Mouse (Mus musculus) liver, embryonic 12.5 days (tissue): ENCODE measurements around the gene Arhgap10. TPM values are rescaled to one million over a fixed set of nuclear protein-coding genes. Genes with fewer than 3 reads are reported as not detected.

Source experiments
- ATAC-seq: fragments of 200-750 bp; cut with Nextera tagmentation; 2 replicates; pipeline ENCODE4 v1.8.0; 2017; ENCODE audit warnings: moderate number of reproducible peaks, mild to moderate bottlenecking, moderate library complexity
- H3K27ac ChIP-seq: fragments of 300-500 bp; sonication (generic); 2 replicates; pipeline ENCODE4 v1.5.1; 2016; ENCODE audit warnings: mild to moderate bottlenecking
- H3K27me3 ChIP-seq: fragments of 300-500 bp; sonication (generic); replicated peaks from 2 replicates; pipeline ENCODE4 v1.6.1; 2016; ENCODE audit warnings: mild to moderate bottlenecking, moderate library complexity
- H3K36me3 ChIP-seq: fragments of 300-500 bp; sonication (generic); 2 replicates; pipeline ENCODE4 v1.6.1; 2016; ENCODE audit warnings: mild to moderate bottlenecking, moderate library complexity
- H3K4me1 ChIP-seq: fragments of 300-500 bp; sonication (generic); 2 replicates; pipeline ENCODE4 v1.6.1; 2016
- H3K4me2 ChIP-seq: fragments of 300-500 bp; sonication (generic); 2 replicates; pipeline ENCODE4 v1.6.1; 2016; ENCODE audit warnings: mild to moderate bottlenecking, moderate library complexity
- H3K4me3 ChIP-seq: fragments of 300-500 bp; sonication (generic); 2 replicates; pipeline ENCODE4 v1.5.1; 2016; ENCODE audit warnings: mild to moderate bottlenecking, moderate library complexity
- H3K9ac ChIP-seq: fragments of 300-500 bp; sonication (generic); 2 replicates; pipeline ENCODE4 v1.6.1; 2016; ENCODE audit warnings: mild to moderate bottlenecking, moderate library complexity
- H3K9me3 ChIP-seq: fragments of 300-500 bp; sonication (generic); replicated peaks from 2 replicates; pipeline ENCODE4 v1.6.1; 2016; ENCODE audit warnings: mild to moderate bottlenecking, moderate library complexity
- whole genome bisulfite sequencing: fragments of 180-500 bp; shearing (Covaris S2); methylation state at CpG from one replicate; pipeline ENCODE4 v1.1.7; 2016; ENCODE audit not compliant: insufficient replicate concordance; 5-methylcytosine and 5-hydroxymethylcytosine counted together
- polyA plus RNA-seq: library from polyadenylated mRNA; unstranded; fragments of >200 nt; fragmentation: Nextera tagmentation; extraction: Ambion mirVana; gene quantifications from 2 replicates; pipeline ENCODE4 v1.2.1, GENCODE M21; 2016

The Arhgap10 gene
- polyA plus RNA-seq, 1 experiment from 2014 or later: 13.8 TPM

- 0 out of 2 replicates have a peak overlapping the region, but pooled peaks have one; percentile 14 for H3K4me2 ChIP-seq
- H3K4me1 ChIP-seq: peaks cover 5% of the 10 kb centered on the region; the same call in 1 of the 2 replicates
- H3K36me3 ChIP-seq: peaks cover 32% of the 10 kb centered on the region
- no peaks in the 10 kb centered on the region for H3K9me3 ChIP-seq
- no peak overlapping the region for H3K27ac ChIP-seq
- H3K9ac ChIP-seq: no peak overlapping the region
- H3K4me3 ChIP-seq: no peak overlapping the region
- 77% methylated on average over 21 of the region's 21 CpGs for WGBS
- H3K27me3 ChIP-seq: no peaks in the 10 kb centered on the region
- ATAC-seq: no peak
Observed at GRCm38 (mm10) chr8:77451466-77452382, 66.0 kb downstream of the Arhgap10 start.

- no peak for ATAC-seq
- WGBS: 79% methylated on average over 5 of the region's 5 CpGs
Observed at GRCm38 (mm10) chr8:77451052-77451451, 66.7 kb downstream of the Arhgap10 start.

DNA sequence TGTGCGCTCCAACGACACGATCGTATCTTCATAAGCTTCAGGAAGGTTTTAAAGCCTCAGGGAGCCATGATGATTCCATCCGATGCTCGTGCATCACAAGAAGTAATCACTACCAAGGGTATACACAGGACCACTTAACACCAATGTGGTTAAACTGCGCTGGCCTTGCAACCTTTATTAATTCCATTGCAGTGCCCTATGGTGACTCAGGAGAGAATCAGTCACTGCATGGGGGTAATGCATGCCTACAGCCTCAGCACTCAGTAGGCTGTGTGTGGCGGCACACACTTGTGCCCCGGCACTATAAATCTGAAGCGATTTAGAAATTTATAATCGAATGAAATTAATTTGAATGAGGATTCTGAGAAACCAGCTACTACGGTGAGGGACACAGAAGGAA lies 71.5 kb downstream of the Arhgap10 start:
- Histone ChIP-seq H3K27me3 (no peaks in the 10 kb centered on the region), H3K4me2 (no peak overlapping the region), H3K4me1 (peaks cover 25% of the 10 kb centered on the region), H3K27ac (no peak overlapping the region), H3K4me3 (no peak overlapping the region), H3K36me3 (peaks cover 32% of the 10 kb centered on the region), H3K9me3 (no peaks in the 10 kb centered on the region), H3K9ac (no peak overlapping the region)
- no peak for ATAC-seq
- WGBS: 86% methylated on average over 12 of the region's 12 CpGs

More at GRCm38 (mm10) chr8:77451052-77451451, 66.7 kb downstream of the Arhgap10 start:
- no peak overlapping the region for H3K27ac ChIP-seq
- H3K36me3 ChIP-seq: peaks cover 32% of the 10 kb centered on the region
- no peak overlapping the region for H3K9ac ChIP-seq
- H3K4me1 ChIP-seq: peaks cover 5% of the 10 kb centered on the region; the same call in 1 of the 2 replicates
- no peak overlapping the region for H3K4me3 ChIP-seq
- H3K4me2 ChIP-seq: no peak overlapping the region
- no peaks in the 10 kb centered on the region for H3K27me3 ChIP-seq
- H3K9me3 ChIP-seq: no peaks in the 10 kb centered on the region

GRCm38 (mm10) chr8:77445642-77446041 lies 72.1 kb downstream of the Arhgap10 start:
- H3K27me3 ChIP-seq: no peaks in the 10 kb centered on the region
- peaks cover 31% of the 10 kb centered on the region for H3K36me3 ChIP-seq
- ATAC-seq: no peak
- H3K9me3 ChIP-seq: no peaks in the 10 kb centered on the region
- peaks cover 25% of the 10 kb centered on the region for H3K4me1 ChIP-seq
- H3K27ac ChIP-seq: no peak overlapping the region
- H3K4me2 ChIP-seq: no peak overlapping the region
- H3K9ac ChIP-seq: no peak overlapping the region
- 77% methylated on average over 3 of the region's 3 CpGs for WGBS
- H3K4me3 ChIP-seq: no peak overlapping the region

DNA sequence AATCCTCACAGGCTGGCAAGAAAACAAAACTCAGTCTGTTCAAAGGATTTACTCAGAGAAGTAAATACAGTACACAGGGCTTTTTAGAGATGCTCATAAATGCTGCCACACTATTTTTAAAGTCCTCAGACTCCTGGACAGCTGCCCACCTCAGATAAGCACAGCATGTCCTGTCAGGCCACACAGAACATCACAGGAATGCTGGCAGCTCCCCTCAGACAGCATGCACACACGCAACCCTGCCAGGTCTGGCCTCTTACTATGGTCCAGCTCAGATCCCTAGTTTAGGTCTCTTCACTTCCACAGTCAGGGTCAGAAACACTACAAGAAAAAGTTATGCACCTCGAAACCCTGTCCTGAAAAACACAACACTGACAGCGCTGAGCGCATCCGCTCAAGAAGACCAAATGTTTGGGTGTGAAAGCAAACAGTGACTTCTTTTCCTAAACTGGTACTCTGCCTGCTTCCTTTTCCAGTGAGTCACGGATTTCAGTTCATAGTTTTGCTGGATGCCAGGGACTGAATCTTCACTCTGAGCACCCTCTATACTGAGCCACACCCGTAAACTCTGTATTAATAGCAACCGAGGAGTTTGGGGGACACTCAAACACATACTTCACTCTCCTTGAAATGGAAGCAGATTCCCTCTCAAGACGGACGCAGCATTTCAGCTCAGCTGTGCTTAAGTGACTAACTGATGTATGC lies 73.4 kb downstream of the Arhgap10 start:
- Histone ChIP-seq H3K36me3 (peaks cover 18% of the 10 kb centered on the region), H3K27me3 (no peaks in the 10 kb centered on the region), H3K4me1 (peaks cover 25% of the 10 kb centered on the region), H3K9ac (no peak overlapping the region), H3K27ac (no peak overlapping the region), H3K4me2 (no peak overlapping the region), H3K4me3 (no peak overlapping the region), H3K9me3 (no peaks in the 10 kb centered on the region)
- no peak for ATAC-seq
- 67% methylated on average over 10 of the region's 10 CpGs for whole genome bisulfite sequencing

DNA sequence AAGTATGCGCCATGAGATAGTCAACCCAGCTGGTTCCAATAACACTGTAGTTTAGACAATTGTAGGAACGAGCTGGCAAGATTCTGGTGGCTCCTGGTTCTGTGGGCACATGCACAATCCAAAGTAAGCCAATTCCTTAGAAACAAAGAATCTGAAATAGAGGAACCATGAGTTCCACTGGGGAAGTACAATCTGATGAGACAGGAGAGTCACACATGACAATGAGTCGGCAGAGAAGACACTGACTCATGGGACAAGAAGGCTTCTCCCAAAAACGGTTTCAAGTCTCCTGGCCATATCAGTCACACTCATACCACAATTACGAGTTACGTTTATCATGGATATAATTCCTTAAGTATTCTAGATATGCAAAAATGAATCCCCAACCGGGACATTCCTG lies 75.3 kb downstream of the Arhgap10 start:
- 42% methylated on average over 7 of the region's 7 CpGs for WGBS
- Histone ChIP-seq H3K9me3 (no peaks in the 10 kb centered on the region), H3K4me2 (no peak overlapping the region), H3K4me1 (peaks cover 36% of the 10 kb centered on the region), H3K36me3 (peaks cover 5% of the 10 kb centered on the region; the same call in 1 of the 2 replicates), H3K9ac (no peak overlapping the region), H3K27me3 (no peaks in the 10 kb centered on the region), H3K27ac (no peak overlapping the region), H3K4me3 (no peak overlapping the region)
- ATAC-seq: no peak

DNA sequence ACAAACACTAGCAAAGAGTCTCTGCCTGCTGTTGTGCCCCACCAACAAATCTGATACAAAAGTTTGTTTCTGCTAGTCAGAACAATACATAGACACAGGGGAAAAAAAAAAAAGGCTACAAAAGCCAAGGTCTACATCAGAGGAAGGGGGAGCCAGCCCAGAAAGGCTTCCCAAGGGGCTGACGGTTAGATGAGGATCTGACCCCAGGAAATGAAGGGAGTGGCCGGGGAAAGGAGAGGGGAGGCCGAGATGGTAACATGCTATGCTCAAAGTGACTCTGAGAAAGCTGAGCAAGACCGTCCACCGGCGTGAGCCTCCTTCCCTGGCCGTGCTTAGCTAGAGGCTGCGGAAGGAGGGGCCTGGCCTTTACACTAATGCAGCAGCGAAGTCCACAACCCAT lies 76.8 kb downstream of the Arhgap10 start:
- H3K27me3 ChIP-seq: no peaks in the 10 kb centered on the region
- H3K9me3 ChIP-seq: no peaks in the 10 kb centered on the region
- H3K4me3 ChIP-seq: no peak overlapping the region
- no peaks in the 10 kb centered on the region for H3K36me3 ChIP-seq
- 47% methylated on average over 9 of the region's 9 CpGs for WGBS
- no peak overlapping the region for H3K27ac ChIP-seq
- no peak overlapping the region for H3K9ac ChIP-seq
- H3K4me1 ChIP-seq: peaks cover 44% of the 10 kb centered on the region
- no peak for ATAC-seq
- H3K4me2 ChIP-seq: no peak overlapping the region

DNA sequence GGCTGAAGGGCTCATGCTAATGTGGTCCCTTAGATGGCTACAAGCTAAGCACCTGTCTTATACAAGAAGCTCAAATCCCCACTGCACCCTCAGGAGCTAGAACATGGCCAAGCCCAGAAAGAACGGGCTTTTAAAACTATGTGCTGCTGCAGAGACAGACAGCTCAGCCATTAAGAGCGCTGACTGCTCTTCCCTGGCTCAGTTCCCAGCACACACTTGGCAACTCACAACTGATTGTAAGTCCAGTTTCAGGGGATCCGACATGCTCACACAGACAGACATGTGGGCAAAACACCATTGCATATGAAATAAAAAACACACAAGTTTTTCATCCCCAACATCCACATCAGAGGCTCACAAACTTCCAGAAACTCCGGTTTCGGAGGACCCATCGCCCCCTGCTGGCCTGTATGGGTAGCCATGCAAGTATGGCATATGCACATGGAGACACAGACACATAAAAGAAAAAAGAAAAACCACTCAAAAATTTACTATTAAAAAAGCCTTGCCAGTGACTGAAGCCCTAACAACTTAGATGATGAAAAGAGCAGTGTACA lies 77.4 kb downstream of the Arhgap10 start:
- Histone ChIP-seq H3K9ac (no peak overlapping the region), H3K36me3 (no peaks in the 10 kb centered on the region), H3K4me1 (peaks cover 46% of the 10 kb centered on the region), H3K4me2 (no peak overlapping the region), H3K9me3 (no peaks in the 10 kb centered on the region), H3K27ac (no peak overlapping the region), H3K4me3 (no peak overlapping the region), H3K27me3 (no peaks in the 10 kb centered on the region)
- no peak for ATAC-seq
- 72% methylated on average over 6 of the region's 6 CpGs for WGBS

DNA sequence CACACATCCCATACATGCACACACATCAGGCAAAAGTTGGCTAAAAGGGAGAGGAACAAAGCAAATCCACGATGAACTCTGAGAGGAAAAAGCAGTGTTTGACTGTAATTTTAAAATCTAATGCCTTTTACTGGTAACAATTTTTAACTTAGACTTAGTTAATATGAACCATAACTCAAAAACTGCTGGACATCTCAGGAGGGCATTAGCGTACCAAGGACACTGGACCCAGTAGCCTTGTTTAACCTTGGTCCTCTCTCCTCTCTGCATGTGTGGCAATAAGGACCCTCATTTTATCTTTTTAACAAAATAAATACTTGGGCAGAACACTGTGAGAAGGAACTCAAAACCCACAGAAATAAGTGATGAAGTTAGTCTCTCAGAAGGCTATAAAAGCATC lies 78.1 kb downstream of the Arhgap10 start:
- H3K36me3 ChIP-seq: no peaks in the 10 kb centered on the region

DNA sequence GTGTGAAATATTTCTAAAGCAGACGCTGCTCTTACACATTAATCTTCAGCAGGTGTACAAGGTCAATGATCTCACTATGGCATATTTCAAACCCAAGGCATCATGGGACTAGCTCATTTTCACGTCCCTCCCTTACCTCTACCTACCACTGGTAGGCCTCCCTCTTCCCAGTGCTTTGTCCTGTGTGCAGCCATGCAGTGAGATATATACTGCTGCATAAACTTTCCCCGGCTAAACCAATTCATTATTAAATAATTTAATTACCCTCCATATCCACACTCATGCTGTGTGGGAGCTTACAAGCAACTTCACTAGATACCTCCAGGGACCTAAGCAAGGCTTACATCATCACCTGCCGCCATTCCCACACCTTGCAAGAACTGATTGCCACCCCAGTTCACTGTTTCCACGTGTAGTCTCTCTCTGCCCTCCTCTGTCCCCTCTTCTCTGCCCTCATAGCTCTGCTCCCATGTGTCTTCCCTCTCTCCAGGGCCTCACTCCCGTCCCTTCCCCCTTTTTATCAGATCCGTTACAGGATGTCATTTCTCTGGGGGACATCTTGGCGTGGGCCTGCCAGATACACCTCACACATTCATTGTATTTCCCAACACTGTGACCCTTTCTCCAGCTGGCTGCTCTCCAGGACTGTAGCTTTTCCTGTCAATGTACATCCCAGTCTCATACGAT lies 79.8 kb downstream of the Arhgap10 start:
- no peak overlapping the region for H3K4me2 ChIP-seq
- H3K27ac ChIP-seq: no peak overlapping the region
- no peaks in the 10 kb centered on the region for H3K36me3 ChIP-seq
- H3K9me3 ChIP-seq: no peaks in the 10 kb centered on the region
- H3K9ac ChIP-seq: no peak overlapping the region
- no peaks in the 10 kb centered on the region for H3K27me3 ChIP-seq
- ATAC-seq: no peak
- 55% methylated on average over 9 of the region's 9 CpGs for WGBS
- H3K4me1 ChIP-seq: peaks cover 36% of the 10 kb centered on the region
- no peak overlapping the region for H3K4me3 ChIP-seq

More for the DNA sequence above, 78.1 kb downstream of the Arhgap10 start:
- no peak overlapping the region for H3K27ac ChIP-seq
- H3K4me3 ChIP-seq: no peak overlapping the region
- H3K4me2 ChIP-seq: no peak overlapping the region
- no peaks in the 10 kb centered on the region for H3K9me3 ChIP-seq
- peaks cover 43% of the 10 kb centered on the region for H3K4me1 ChIP-seq
- no peak for ATAC-seq
- H3K9ac ChIP-seq: no peak overlapping the region
- H3K27me3 ChIP-seq: no peaks in the 10 kb centered on the region
- 79% methylated on average over 2 of the region's 2 CpGs for WGBS

DNA sequence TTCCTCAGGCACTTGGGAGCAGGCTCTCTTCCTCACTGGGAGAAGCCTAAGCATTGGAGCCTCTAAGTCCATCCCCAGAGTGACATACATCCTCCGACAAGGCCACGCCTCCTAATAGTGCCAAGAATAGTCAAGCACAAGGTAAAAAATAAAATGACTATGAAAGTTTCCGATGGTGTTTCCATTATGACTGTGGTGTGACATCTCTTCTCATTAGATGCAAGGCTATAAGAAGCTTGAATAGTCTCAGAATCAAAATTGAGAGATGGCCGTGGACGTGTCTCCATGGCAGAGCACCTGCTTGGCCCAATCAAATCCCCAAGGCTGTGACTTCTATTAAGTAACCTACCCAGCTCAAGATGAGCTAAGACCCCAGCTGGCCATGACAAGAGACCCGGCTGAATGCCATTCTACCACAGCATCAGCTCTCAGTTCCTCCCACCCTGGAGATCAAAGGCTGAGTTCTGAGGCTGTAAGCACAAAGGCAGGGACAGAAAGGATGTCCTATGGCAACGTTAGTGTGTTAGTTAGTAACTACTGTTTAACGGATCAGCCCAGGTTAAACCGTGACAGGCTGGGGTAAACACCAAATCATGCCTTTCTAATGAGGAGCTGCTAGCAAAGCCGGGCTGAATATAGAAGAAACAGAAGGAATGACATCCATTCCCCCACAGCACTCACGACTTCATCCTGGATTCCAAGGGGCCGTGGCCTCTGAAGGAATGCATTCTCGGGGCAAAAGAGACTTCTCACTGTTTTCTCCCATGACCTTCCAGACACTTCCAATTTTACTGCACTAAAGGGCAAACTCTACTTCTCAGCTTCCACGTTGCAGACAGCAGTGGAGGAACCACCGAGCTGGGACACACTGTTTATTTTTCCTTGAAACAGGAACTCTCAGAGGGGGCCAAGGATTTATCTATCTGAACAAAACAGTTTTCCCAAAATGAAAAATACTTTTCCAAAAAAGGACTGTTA lies 81.5 kb downstream of the Arhgap10 start:
- Histone ChIP-seq H3K9ac (no peak overlapping the region), H3K36me3 (0 out of 2 replicates have a peak, but pooled peaks cover 4% of the 10 kb centered on the region), H3K4me1 (peaks cover 25% of the 10 kb centered on the region), H3K9me3 (no peaks in the 10 kb centered on the region), H3K27me3 (no peaks in the 10 kb centered on the region), H3K27ac (no peak overlapping the region), H3K4me2 (no peak overlapping the region), H3K4me3 (no peak overlapping the region)
- WGBS: 66% methylated on average over 15 of the region's 15 CpGs
- ATAC-seq: no peak
